Mouse (Mus musculus): ENCODE data around the gene Kctd5. TPM values are rescaled to one million over a fixed set of nuclear protein-coding genes. Genes with fewer than 3 reads are reported as not detected.

Kctd5 gene
- polyA plus RNA-seq, 1 experiment: 29.8 TPM

GRCm38 (mm10) chr17:24044482-24044881 is 28.8 kb downstream of the Kctd5 start:
- DNase-seq (ENCODE audit: extremely low spot score in 1 of 2, low spot score in 1 of 2): no peak

GRCm38 (mm10) chr17:24037844-24038243 is 35.4 kb downstream of the Kctd5 start, which contains the start of gene Prss27:
TSS of gene Prss27 (plus strand) at chr17:24038144.
- no peak for DNase-seq (ENCODE audit: extremely low spot score in 1 of 2, low spot score in 1 of 2)

GRCm38 (mm10) chr17:24037360-24037759 is 35.9 kb downstream of the Kctd5 start:
- no peak for DNase-seq (ENCODE audit: extremely low spot score in 1 of 2, low spot score in 1 of 2)

DNA sequence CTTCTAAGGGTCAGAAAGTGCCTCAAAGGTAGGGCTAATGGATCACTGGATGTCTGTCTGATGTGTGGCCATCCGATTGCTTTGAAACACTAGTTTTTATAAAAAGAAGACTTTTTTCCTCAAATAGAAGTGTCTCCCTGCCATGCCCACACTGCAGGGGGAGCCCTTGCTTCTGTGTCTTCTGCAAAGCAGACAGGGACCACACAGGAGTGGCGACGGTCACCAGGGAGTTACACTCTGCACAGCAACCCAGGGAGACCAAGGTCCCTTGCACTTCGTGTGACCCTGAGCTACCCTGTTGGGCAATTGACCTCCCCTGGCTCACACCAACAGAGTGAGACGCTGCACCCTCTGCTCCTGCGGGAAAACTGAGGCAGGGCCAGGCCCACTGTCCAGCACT is 36.3 kb downstream of the Kctd5 start:
- DNase-seq (ENCODE audit: extremely low spot score in 1 of 2, low spot score in 1 of 2): no peak

GRCm38 (mm10) chr17:24035087-24035486 is 38.2 kb downstream of the Kctd5 start:
- no peak for DNase-seq (ENCODE audit: extremely low spot score in 1 of 2, low spot score in 1 of 2)

- DNase-seq (ENCODE audit: extremely low spot score in 1 of 2, low spot score in 1 of 2): no peak
These were observed 42.7 kb downstream of the Kctd5 start for GRCm38 (mm10) chr17:24030551-24030950.

DNA sequence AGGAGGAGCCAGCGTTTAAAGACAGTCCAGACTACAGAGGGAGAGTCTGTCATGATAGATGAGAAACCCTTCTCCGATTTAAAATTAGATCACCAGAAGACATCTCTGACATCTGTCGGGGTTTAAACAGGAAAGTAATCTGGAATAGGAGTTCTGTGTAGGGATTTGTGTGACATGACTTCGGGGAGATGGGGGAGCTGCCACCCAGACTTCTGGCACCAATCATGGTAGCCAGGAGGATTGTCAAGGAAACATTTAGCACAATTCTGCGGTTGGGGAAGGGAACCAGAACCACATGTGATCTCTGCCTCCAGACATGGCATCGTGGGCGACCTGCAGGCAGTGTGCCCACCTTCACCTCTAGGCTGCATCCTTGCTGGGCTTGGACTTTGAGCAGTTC is 43.8 kb downstream of the Kctd5 start:
- DNase-seq (ENCODE audit: extremely low spot score in 1 of 2, low spot score in 1 of 2): peak in 1 of 2 experiments; percentile 37

GRCm38 (mm10) chr17:24021375-24022199 is 51.7 kb downstream of the Kctd5 start:
- no peak for DNase-seq (ENCODE audit: extremely low spot score in 1 of 2, low spot score in 1 of 2)

- DNase-seq (ENCODE audit: extremely low spot score in 1 of 2, low spot score in 1 of 2): no peak
These were observed 52.6 kb downstream of the Kctd5 start for GRCm38 (mm10) chr17:24020696-24021095.

DNA sequence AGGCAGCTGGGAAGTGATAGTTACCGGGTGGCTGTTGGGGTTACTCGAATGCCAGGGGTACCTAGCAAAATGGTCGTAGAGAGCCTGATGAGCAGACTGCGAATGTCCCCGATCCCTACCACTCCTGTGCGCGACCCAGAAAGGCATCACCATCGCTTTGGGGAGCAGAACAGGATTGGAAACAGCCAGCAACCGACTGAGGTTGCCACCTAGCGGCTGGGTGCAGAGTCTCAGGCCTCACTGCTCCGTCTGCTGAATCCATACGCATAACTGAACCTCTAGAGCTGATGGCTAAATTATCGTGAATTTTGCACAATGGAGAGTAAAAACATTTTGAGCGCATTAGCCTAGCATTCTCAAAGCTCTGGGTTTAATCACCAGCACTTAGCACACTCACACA is 57.6 kb downstream of the Kctd5 start:
- peak in 1 of 2 experiments; percentile 37 for DNase-seq (ENCODE audit: extremely low spot score in 1 of 2, low spot score in 1 of 2)

GRCm38 (mm10) chr17:24014433-24014965 is 58.8 kb downstream of the Kctd5 start:
- DNase-seq (ENCODE audit: extremely low spot score in 1 of 2, low spot score in 1 of 2): no peak

- DNase-seq (ENCODE audit: extremely low spot score in 1 of 2, low spot score in 1 of 2): no peak
These were observed 60.4 kb downstream of the Kctd5 start for GRCm38 (mm10) chr17:24012921-24013320.

- no peak for DNase-seq (ENCODE audit: extremely low spot score in 1 of 2, low spot score in 1 of 2)
These were observed 63.7 kb downstream of the Kctd5 start for GRCm38 (mm10) chr17:24009617-24010016.

DNA sequence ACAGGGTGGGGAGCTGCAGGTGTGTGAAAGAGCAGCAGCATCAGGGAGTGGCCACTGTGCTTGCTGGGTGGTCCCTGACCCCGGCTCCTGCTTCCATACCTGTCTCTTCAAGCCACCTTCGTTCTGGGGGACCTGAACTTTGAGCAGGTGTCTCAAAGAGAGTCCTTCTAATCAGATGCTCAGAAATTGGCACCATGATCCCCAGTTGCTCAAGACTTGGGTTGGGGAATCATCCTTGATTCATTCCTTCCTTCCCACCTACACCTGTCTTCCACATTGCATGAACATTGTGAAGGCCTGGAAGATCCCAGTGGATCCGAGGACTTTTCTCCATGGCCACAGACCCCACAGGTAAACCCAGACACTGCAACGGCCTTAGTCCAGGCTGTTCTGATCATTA is 65.2 kb downstream of the Kctd5 start:
- no peak for DNase-seq (ENCODE audit: extremely low spot score in 1 of 2, low spot score in 1 of 2)

DNA sequence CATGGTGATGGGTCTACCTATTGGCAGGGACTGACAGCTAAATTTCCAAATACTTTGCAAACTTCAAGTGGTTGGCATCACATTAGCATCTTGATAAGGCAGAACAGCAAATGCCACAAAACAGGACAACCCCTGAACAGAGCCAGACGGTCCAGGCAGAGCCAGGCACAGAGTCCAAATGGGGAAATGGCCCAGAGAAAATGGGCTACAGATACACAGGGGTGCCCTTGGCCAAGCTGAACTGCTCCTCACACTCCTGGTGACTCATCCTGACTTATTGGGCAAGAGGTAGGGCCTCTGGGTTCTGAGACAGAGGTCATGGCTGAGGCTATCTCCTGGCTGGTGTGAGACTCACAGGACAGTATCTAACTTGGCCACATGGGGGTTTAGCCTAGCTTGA is 65.9 kb downstream of the Kctd5 start:
- no peak for DNase-seq (ENCODE audit: extremely low spot score in 1 of 2, low spot score in 1 of 2)

- DNase-seq (ENCODE audit: extremely low spot score in 1 of 2, low spot score in 1 of 2): no peak
These were observed 66.4 kb downstream of the Kctd5 start for GRCm38 (mm10) chr17:24006930-24007329.

GRCm38 (mm10) chr17:24005049-24005448 is 68.2 kb downstream of the Kctd5 start:
- DNase-seq (ENCODE audit: extremely low spot score in 1 of 2, low spot score in 1 of 2): no peak

DNA sequence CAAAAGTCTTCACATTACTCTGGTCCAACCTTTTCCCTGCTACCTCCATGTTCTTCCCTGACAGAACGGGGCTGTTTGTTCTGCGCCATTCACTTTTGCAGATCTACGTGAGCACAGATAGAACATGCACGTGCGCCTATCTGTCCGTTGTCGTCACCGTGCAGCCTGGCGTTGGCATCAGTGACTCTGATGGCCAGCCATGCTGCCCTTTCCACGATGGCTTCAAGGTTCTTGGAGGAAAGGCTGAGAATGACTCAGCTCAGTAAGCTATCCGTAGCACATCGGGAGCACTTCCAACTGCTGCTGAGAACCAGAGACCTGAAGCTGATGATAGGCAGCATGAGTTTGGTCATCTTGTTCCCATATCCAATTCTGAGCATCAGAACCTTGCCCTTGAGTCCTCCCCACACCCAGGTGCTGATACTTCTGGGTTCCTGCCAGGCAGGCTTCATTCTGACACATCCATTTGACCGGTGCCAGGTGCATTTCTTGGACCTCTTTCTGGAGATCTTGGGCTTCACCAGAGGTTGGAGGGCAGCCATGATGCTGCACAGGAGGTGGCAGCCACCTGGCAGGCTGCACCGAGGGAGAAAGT is 69.1 kb downstream of the Kctd5 start:
- DNase-seq (ENCODE audit: extremely low spot score in 1 of 2, low spot score in 1 of 2): no peak

DNA sequence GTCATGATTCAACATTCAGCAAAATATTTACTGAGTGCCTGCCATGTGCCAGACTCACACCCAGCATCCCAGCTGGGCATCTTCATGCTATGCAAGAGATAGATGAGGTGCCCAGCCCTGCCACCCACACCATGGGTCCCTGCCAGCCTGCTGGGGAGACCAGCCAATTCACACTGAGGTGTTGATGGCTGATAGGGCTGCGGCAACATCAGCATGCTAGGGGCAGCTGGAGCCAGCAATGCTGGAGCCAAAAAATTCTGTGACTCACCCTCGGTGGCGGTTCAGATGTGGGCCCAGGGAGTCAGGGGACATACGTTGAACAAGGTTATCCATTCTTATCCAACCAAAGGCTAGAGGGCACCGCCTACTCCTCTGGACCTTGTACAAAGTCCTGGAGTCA is 72.9 kb downstream of the Kctd5 start:
- peak; percentile 88 to 93 for DNase-seq (ENCODE audit: extremely low spot score in 1 of 2, low spot score in 1 of 2)

DNA sequence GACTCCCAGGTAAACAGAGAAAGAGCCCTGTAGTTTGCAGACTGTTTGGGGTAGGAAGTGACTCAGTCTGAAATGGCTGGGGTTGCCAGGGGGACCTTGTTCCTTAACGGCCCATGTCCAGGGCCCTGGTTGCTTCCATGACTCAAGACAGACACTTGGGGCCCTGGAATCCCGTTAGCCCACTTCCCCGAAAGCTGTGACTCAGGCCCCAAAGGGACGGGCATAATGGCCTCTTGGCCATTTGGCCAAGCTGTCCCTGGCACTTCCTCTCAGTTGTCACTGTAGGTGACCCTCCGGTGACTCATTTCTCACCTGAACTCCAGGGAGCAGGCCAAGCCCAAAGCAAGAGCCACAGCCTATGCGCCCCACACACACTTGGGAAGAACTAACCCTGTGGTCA is 74.9 kb downstream of the Kctd5 start:
- DNase-seq (ENCODE audit: extremely low spot score in 1 of 2, low spot score in 1 of 2): no peak

GRCm38 (mm10) chr17:23997901-23998300 is 75.4 kb downstream of the Kctd5 start, which contains the start of gene Prss22:
TSS of gene Prss22 (minus strand) at chr17:23998100.
- no peak for DNase-seq (ENCODE audit: extremely low spot score in 1 of 2, low spot score in 1 of 2)
